Mouse (Mus musculus) cortical plate, adult 2 months (tissue): ENCODE measurements around the gene Cxcr4.

Experiments used
- CTCF ChIP-seq: fragments of 200-500 bp; IDR thresholded peaks from 2 replicates; pipeline ENCODE4 v1.5.1; 2011; ENCODE audit warnings: mild to moderate bottlenecking, control low read depth, low read length; ENCODE audit not compliant: insufficient read depth; ENCODE audit errors: extremely low read depth
- POLR2A ChIP-seq: fragments of 200-500 bp; IDR thresholded peaks from 2 replicates; pipeline ENCODE4 v1.6.1; 2011; ENCODE audit warnings: mild to moderate bottlenecking, low read length, control low read depth; ENCODE audit not compliant: insufficient read depth; ENCODE audit errors: extremely low read depth

DNA sequence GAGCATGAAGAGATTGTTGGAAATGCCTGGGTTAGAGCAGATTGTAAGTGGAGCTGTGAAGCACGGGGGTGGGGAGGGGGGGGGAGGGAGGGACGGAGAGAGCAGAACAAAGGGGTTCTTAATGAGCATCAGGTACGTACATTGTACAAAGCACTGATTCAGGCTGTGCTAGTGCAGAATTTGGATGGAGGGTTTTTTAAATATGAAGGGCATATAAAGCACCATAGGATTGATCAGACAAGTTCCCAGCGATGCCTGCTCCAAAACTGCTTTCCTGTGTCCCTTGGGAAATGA is 31.4 kb upstream of the Cxcr4 start:
- no peak for TF ChIP-seq POLR2A
- TF ChIP-seq CTCF, result no peak
